Mouse (Mus musculus): ENCODE results near the gene Pacsin3.

DNA sequence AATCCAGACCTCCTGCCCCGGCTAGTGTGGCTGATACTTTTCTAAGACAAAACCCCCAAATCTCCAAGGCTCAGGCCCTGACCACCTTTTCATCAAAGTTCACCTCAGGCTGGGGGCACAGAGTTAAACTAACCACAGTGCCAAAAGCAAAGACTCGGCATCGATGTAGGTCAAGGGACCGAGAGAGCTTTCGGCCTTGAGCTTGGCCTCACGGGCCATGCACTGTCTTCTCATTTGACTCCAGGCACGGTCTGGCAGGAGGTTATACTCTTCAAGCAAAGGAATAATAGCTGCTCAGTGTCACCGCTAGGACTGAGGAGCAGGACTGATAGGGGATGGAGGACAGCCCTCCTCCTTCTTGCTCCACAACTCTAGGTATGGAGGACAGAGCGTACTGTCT lies 50.2 kb downstream of the Pacsin3 start:
- TF ChIP-seq CTCF (conservative IDR thresholded peaks at IDR 0.05; ENCODE audit: low read length) (no peak), NANOG (IDR thresholded peaks at IDR 0.05; ENCODE audit: borderline replicate concordance, low read length) (no peak), POU5F1 (IDR thresholded peaks at IDR 0.05; ENCODE audit: borderline replicate concordance, low read length) (no peak)

Measured in E14TG2a.4 (cell line).